Mouse (Mus musculus): ENCODE measurements at regions not wholly inside any gene's neighbourhood (a gene's known extent, or its start where the extent isn't known, plus 50 kb on each side); places are given as distances from the start of the nearest gene placed in this dataset.
"Not testable (repeated sequence)": the region's sequence is repeated elsewhere in the genome, so short reads cannot be mapped to it uniquely, and the experiment has no call there.

DNA sequence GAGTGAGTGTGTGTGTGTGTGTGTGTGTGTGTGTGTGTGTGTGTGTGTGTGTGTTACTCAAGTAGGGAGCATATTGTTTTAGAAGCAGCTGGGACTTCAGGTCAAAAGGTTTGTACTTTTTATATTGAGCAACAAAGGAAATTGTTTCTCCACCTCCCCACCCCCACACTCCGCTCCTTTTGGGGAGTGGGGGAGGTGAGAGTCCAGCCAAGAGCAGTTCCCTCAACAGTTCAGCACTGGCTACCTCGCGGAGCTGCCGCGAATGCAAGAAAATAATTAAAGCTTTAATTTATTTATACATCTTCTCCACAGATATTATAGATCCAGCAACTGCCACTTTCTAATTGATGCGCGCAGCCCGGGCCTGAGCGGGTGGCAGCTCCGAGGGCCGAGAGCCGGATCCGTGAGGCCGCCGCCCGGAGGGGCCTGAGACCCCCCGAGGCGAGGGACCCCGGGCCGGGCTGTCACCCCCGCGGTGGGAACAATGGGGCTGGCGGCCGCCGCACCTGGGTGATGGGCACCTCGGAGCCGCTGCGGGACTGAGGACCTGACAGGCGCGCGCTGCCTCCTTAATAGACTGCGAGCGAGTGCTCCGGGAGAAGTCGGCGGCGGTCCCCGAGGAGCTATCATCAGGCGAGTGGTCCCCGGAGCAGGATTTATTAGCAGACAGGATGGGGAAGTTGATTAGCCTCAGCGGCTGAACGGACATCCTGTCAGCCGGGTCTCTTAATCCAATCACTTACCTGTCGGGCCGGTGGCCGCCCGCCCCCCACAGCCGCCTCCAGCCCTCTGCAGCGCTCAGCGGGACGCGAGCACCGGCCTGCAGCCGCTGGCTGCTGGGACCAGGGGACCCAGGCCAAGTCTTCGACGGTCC is 124.4 kb downstream of the Melk start:
- ATAC-seq (replicated peaks in 1 of 2; ENCODE audit: insufficient read depth in 1 of 2, low FRiP score in 2 of 2, low TSS enrichment in 1 of 2, low read depth in 1 of 2, poor library complexity in 2 of 2, severe bottlenecking in 2 of 2), result peak in 1 of 2 experiments; percentile 42; a peak in 1 of 4 replicates

DNA sequence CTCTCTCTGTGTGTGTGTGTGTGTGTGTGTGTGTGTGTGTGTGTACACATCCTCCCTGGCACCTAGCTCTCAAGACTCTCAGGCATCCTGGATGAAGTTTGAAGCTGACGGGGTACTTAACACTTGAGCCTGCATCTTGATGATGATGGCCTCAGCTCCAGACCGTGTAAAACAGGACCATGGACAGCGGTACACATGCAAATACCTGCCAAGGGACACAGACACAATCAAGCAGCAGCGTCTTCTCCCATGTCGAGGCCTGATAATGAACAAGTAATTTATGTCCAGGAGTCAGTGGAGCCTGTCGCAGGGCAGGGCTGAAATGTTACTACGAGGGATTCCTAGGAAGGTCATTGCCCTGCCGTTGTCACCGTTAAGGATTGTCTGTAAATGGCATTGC is 133.9 kb downstream of the Melk start:
- no peak for ATAC-seq (replicated peaks in 1 of 2; ENCODE audit: insufficient read depth in 1 of 2, low FRiP score in 2 of 2, low TSS enrichment in 1 of 2, low read depth in 1 of 2, poor library complexity in 2 of 2, severe bottlenecking in 2 of 2)

DNA sequence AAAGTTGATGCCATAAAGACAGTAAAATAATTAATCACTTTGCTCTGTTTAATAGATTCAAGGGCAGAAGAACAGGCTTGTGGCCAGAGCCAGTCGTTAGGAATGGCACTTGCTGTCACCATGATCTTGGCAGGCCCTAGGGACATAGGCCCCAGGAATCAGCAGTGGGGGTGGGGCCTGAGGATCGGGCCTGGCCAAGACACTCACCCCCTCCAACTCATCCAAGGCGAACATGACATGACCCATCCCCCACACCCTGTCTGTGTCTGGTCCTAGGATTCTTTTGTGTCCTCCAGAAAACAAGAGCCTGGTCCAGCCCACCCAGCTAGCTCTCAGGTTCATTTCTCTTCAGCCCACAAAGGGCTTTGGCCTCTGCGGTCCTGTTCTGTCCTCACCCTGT is 144.8 kb downstream of the Melk start:
- no peak for ATAC-seq (replicated peaks in 1 of 2; ENCODE audit: insufficient read depth in 1 of 2, low FRiP score in 2 of 2, low TSS enrichment in 1 of 2, low read depth in 1 of 2, poor library complexity in 2 of 2, severe bottlenecking in 2 of 2)

DNA sequence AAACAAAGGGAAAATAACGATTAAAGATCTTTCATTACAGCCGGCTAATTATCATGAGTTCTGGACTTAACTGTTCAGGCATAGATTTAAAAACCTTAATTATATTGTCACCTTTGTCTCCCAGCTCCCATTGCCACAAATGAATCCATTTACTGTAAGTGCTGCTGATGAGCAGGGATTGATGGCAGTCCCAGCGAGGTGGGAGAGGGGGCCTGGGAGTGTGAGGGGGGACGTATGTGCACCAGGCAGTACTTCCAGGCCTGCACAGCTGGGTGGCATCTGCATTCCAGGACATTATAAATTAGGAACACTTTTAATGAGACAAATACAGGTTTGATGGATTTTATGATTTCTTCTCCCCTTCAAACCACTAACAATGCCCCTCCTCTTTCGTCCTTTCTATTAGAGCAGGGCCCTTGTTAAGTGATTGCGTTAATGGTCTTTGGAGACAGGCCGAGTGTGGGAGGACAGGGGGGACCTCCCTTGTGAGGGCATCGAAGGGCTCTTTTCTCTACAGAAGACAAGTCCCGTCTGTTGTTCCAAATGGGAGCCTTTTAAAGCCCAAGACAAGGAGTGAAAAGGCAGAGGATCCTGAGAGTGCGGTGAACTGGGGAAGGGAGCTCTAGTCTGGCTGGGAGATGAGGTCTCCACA is 150.3 kb downstream of the Melk start:
- ATAC-seq (replicated peaks in 1 of 2; ENCODE audit: insufficient read depth in 1 of 2, low FRiP score in 2 of 2, low TSS enrichment in 1 of 2, low read depth in 1 of 2, poor library complexity in 2 of 2, severe bottlenecking in 2 of 2), result no peak

DNA sequence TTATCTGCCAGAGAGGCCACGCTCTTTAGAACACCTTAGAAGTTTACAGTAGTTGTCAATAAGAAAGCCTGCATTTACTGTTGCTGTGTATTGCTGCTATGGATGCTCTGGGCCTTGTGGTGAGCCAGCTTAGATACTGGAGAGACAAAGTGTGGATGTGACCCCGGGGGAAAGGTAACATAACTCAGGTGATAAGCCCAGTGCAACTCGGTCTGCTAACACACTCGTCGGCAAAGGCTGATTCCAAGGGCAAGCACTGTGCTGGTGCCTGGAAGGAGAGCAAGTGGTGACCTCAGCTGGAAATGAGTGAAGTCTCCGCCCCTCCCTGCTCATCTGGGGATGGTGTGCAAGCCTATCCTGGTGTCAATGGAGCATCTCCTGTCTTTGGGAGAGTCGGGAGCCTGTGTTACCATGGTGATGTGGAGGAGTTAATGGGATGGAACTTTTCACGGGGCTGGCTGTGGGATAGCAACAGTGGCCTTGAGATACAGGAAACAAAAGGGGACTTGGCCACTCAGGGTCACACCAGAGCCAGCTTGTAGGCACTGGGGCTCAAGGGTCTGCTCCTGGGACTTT is 151.5 kb downstream of the Melk start:
- ATAC-seq (replicated peaks in 1 of 2; ENCODE audit: insufficient read depth in 1 of 2, low FRiP score in 2 of 2, low TSS enrichment in 1 of 2, low read depth in 1 of 2, poor library complexity in 2 of 2, severe bottlenecking in 2 of 2), result no peak

DNA sequence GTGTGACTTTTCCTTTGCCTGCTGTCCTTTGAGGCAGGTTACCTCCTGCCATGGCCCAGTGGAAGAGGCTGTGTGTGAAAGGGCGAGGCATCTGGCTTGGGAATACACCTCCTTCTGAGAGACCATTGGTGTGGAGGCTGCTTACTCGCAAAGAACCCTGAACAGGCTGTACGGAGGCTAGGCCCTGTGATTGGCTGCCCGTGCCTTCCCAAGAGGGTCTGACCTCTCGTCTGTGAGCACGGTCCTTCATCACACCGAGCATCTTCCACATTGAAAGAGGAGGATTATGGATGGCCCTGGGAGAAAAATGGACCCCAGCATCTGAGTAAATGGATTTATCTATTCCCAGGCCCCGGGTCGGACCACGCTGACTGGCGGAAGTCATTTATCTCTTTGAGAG is 152.9 kb downstream of the Melk start:
- ATAC-seq (replicated peaks in 1 of 2; ENCODE audit: insufficient read depth in 1 of 2, low FRiP score in 2 of 2, low TSS enrichment in 1 of 2, low read depth in 1 of 2, poor library complexity in 2 of 2, severe bottlenecking in 2 of 2), result no peak

DNA sequence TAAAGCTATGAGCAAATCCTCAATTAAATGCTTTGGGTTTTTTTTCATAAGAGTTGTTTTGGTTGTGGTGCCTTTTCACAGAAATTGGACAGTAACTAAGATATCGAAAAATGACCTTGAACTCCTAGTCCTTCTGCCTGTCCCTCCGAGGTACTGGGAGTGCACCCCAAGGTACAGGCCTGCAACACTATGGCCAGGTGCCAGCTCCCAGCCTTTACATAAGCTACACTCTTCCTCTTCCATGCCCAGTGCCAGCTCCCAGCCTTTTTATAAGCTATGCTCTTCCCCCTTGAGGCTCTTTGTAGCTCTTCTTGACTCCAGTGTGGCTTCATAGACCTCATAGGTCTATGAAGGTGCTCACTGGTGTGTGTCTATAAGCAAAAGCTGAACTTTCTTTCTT is 155.2 kb downstream of the Melk start:
- ATAC-seq (replicated peaks in 1 of 2; ENCODE audit: insufficient read depth in 1 of 2, low FRiP score in 2 of 2, low TSS enrichment in 1 of 2, low read depth in 1 of 2, poor library complexity in 2 of 2, severe bottlenecking in 2 of 2), result no peak

DNA sequence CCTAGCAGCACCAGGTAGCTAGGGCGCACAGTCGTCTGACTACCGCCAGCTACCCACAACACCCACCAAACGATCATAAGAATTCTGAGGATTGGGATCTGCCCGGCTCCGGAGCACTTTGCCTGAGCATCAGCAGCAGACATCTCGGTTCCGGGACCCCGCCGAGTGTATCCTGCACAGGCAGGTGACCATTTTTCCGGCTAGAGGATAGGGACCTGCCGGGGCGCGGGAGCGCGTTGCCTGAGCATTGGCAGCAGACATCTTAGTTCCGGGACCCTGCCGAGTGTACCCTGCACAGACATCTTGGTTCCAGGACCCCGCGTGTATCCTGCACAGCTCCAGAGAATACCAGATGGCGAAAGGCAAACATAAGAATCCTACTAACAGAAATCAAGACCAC is 172.8 kb downstream of the Melk start:
- not testable (repeated sequence) for ATAC-seq (replicated peaks in 1 of 2; ENCODE audit: insufficient read depth in 1 of 2, low FRiP score in 2 of 2, low TSS enrichment in 1 of 2, low read depth in 1 of 2, poor library complexity in 2 of 2, severe bottlenecking in 2 of 2)

Measured in hematopoietic stem cell, adult 5-6 weeks (primary cell).